Mouse (Mus musculus) embryonic facial prominence, embryonic 12.5 days (tissue): Measurements from ENCODE around the gene Cox19. TPM values are rescaled to one million over a fixed set of nuclear protein-coding genes. Genes with fewer than 3 reads are reported as not detected.

Experiments
- ATAC-seq: fragments of 200-750 bp; cut with Nextera tagmentation; 2 replicates; pipeline ENCODE4 v1.8.0; 2017; ENCODE audit not compliant: insufficient number of reproducible peaks, insufficient read depth, low FRiP score, low TSS enrichment
- H3K27ac ChIP-seq: fragments of 300-500 bp; sonication (generic); 2 replicates; pipeline ENCODE4 v1.5.1; 2016; ENCODE audit warnings: mild to moderate bottlenecking
- H3K27me3 ChIP-seq: fragments of 300-500 bp; sonication (generic); 2 replicates; pipeline ENCODE4 v1.6.1; 2016; ENCODE audit warnings: mild to moderate bottlenecking, moderate library complexity
- H3K36me3 ChIP-seq: fragments of 300-500 bp; sonication (generic); 2 replicates; pipeline ENCODE4 v1.6.1; 2016; ENCODE audit warnings: mild to moderate bottlenecking
- H3K4me1 ChIP-seq: fragments of 300-500 bp; sonication (generic); 2 replicates; pipeline ENCODE4 v1.6.1; 2016
- H3K4me2 ChIP-seq: fragments of 300-500 bp; sonication (generic); replicated peaks from 2 replicates; pipeline ENCODE4 v1.6.1; 2016; ENCODE audit warnings: mild to moderate bottlenecking, moderate library complexity
- H3K4me3 ChIP-seq: fragments of 300-500 bp; sonication (generic); 2 replicates; pipeline ENCODE4 v1.5.1; 2016; ENCODE audit warnings: mild to moderate bottlenecking
- H3K9ac ChIP-seq: fragments of 300-500 bp; sonication (generic); 2 replicates; pipeline ENCODE4 v1.6.1; 2016; ENCODE audit warnings: mild to moderate bottlenecking, moderate library complexity
- H3K9me3 ChIP-seq: fragments of 300-500 bp; sonication (generic); 2 replicates; pipeline ENCODE4 v1.6.1; 2016; ENCODE audit warnings: mild to moderate bottlenecking, moderate library complexity
- WGBS: fragments of 180-500 bp; shearing (Covaris S2); methylation state at CpG from one replicate; pipeline ENCODE4 v1.1.7; 2016; 5-methylcytosine and 5-hydroxymethylcytosine counted together
- polyA plus RNA-seq: library from polyadenylated mRNA; unstranded; fragments of >200 nt; fragmentation: Nextera tagmentation; extraction: Ambion mirVana; gene quantifications from 2 replicates; pipeline ENCODE4 v1.2.1, GENCODE M21; 2016

Cox19 gene
- polyA plus RNA-seq, 1 experiment from 2014 or later: 110 TPM

DNA sequence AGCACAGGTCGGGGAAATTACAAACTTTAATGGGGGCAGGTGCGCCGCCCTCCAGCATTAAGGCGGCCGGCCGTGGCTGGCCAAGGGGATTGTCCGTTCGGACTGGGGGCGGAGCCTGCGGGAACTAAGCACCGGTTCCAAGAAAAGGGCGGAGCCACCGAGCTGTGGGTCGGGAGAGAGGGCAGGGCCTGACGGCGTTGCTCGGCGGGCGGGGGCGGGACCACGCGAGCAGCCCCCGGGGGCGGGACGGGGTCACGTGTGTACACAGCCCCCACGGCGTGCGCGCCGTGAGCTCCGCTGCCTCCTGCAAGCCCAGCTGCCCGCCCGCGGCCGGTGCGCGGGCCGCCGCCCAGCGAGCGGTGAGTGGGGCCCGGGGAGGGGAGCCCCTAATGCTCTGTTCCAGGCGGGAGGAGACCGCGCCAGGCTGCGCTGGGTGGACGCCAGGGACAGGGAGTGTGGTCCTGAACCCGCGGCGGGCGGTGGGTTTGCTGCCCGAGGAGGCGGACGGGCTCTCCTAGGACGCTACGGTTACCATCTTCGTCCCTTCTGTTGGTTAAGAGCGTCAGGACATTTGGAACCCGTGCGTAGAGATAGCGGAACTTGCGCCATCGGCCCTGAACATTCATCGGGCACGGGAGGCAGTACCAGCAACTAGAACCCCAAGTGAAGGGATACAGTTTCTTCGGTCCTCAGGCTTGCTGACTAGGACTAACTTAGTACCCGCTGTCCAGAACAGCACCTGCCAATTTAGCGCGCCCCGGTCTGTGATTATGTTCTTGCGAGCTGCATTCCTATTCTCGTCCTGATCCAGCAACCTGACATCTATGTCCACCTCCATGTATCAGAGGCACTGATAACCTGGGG lies 29.4 kb upstream of the Cox19 start:
- peak; percentile 62 for ATAC-seq
- Histone ChIP-seq H3K27ac (peak overlapping the region; percentile 30; the same call in 1 of the 2 replicates), H3K9me3 (no peaks in the 10 kb centered on the region), H3K4me3 (peak overlapping the region; percentile 52), H3K27me3 (no peaks in the 10 kb centered on the region), H3K36me3 (no peaks in the 10 kb centered on the region), H3K9ac (peak overlapping the region; percentile 58), H3K4me1 (peaks cover 26% of the 10 kb centered on the region), H3K4me2 (peak overlapping the region; percentile 87)
- WGBS: 2% methylated on average over 72 of the region's 73 CpGs

DNA sequence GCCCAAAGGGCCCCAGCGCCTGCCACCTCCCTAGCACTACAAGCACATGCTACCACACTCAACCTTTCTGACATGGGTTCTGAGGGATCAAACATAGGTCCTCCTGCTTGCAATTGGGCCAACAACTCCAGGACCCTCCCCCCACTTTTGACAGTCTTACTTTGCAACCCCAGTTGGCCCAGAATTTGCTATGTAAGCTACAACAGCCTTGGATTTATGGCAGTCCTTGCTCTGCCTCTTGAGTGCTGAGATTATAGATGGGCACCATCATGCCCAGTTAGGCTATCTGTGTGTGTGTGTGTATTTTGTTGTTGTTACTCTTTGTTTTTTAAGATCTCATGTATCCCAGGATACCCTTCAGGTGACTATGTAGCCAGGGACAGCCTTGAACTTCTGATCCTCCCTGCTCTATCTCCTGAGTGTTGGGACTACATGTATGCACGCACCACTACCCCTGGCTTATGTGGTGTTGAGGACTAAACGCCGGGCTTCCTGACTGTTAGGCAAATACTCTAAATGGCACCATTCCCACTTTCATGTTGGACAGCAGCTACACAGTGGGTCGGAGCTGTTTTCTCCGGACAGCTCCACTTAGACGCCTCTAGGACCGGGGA lies 28.7 kb upstream of the Cox19 start:
- H3K27ac ChIP-seq: peak overlapping the region; percentile 12; the same call in 1 of the 2 replicates
- no peak for ATAC-seq

GRCm38 (mm10) chr5:139378986-139379629 lies 27.9 kb upstream of the Cox19 start:
- H3K27me3 ChIP-seq: no peaks in the 10 kb centered on the region
- ATAC-seq: no peak
- H3K36me3 ChIP-seq: no peaks in the 10 kb centered on the region
- H3K27ac ChIP-seq: peak overlapping the region; percentile 41; the same call in 1 of the 2 replicates
- no peak overlapping the region for H3K9ac ChIP-seq
- H3K4me2 ChIP-seq: no peak overlapping the region
- no peaks in the 10 kb centered on the region for H3K9me3 ChIP-seq
- WGBS: 50% methylated on average over 21 of the region's 21 CpGs
- H3K4me3 ChIP-seq: no peak overlapping the region
- H3K4me1 ChIP-seq: peaks cover 26% of the 10 kb centered on the region

More for the DNA sequence above, 28.7 kb upstream of the Cox19 start:
- WGBS: 27% methylated on average over 8 of the region's 8 CpGs
- Histone ChIP-seq H3K36me3 (no peaks in the 10 kb centered on the region), H3K27me3 (no peaks in the 10 kb centered on the region), H3K9me3 (no peaks in the 10 kb centered on the region), H3K4me2 (peak overlapping the region; percentile 87), H3K9ac (peak overlapping the region; percentile 58), H3K4me3 (peak overlapping the region; percentile 52), H3K4me1 (peaks cover 26% of the 10 kb centered on the region)

- ATAC-seq: no peak
- peaks cover 26% of the 10 kb centered on the region for H3K4me1 ChIP-seq
- H3K9ac ChIP-seq: no peak overlapping the region
- no peaks in the 10 kb centered on the region for H3K27me3 ChIP-seq
- no peak overlapping the region for H3K4me2 ChIP-seq
- H3K9me3 ChIP-seq: no peaks in the 10 kb centered on the region
- WGBS: 84% methylated on average over 7 of the region's 7 CpGs
- H3K4me3 ChIP-seq: no peak overlapping the region
- no peaks in the 10 kb centered on the region for H3K36me3 ChIP-seq
- peak overlapping the region; percentile 73; the same call in 1 of the 2 replicates for H3K27ac ChIP-seq
These were observed 27.0 kb upstream of the Cox19 start for GRCm38 (mm10) chr5:139378271-139378556.

GRCm38 (mm10) chr5:139377468-139378270 lies 26.5 kb upstream of the Cox19 start, which contains the start of gene Gpr146:
Gene Gpr146 (plus strand): TSS chr5:139377697.
- Histone ChIP-seq H3K27me3 (no peaks in the 10 kb centered on the region), H3K4me1 (peaks cover 32% of the 10 kb centered on the region), H3K27ac (peak within 1 kb of the TSS; percentile 73), H3K4me3 (no peak within 1 kb of the TSS), H3K36me3 (no peaks in the 10 kb centered on the region), H3K9me3 (no peaks in the 10 kb centered on the region), H3K9ac (no peak within 1 kb of the TSS), H3K4me2 (no peak within 1 kb of the TSS)
- no peak for ATAC-seq
- 63% methylated on average over 18 of the region's 18 CpGs for WGBS

DNA sequence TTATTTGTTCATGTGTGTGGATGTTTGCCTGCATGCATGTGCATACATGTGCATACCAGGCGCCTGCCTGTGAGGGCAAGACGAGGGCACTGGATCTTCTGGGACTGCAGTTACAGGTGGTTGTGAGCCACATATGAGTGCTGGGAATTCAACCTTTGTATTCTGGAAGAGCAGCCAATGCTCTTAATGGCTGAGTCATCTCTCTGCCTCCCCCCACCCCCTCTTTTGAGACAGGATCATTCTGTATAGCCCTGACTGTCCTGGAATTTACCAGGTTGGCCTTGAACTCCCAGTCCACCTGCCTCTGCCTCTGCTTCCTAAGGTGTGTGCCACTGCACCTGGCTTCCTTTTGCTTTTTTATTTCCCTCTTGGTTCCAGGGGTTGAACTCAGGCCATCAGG lies 23.6 kb upstream of the Cox19 start:
- Histone ChIP-seq H3K9me3 (no peaks in the 10 kb centered on the region), H3K27ac (no peak overlapping the region), H3K4me2 (no peak overlapping the region), H3K4me3 (no peak overlapping the region), H3K27me3 (no peaks in the 10 kb centered on the region), H3K4me1 (peaks cover 45% of the 10 kb centered on the region), H3K9ac (no peak overlapping the region), H3K36me3 (no peaks in the 10 kb centered on the region)
- no peak for ATAC-seq
- 76% methylated on average over 2 of the region's 2 CpGs for WGBS

DNA sequence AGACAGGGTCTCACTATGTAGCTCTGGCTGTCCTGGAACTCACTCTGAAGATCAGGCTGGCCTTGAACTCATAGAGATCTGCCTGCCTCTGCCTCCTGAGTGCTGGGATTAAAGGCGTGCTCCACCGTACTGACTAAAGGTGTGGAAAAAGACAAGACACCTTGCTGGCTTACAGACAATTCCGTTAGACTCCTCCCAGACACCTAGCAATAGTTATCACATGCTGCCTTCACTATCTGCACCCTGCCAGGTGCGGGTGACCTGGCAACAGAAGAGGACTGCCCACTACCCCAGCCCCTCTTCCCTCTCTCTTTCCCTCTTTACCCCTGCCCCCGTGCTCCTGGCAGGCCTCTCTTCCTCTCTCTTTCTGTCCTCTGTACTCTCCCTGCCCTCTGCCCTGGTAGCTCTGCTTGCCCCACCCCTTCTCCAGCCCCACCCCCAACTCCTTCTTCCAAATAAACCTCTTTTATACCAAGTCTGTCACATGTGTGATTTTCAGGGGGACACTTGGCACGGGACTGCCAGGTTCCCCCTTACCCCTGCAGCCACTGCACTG lies 22.7 kb upstream of the Cox19 start:
- Histone ChIP-seq H3K4me1 (peaks cover 40% of the 10 kb centered on the region), H3K4me3 (no peak overlapping the region)

DNA sequence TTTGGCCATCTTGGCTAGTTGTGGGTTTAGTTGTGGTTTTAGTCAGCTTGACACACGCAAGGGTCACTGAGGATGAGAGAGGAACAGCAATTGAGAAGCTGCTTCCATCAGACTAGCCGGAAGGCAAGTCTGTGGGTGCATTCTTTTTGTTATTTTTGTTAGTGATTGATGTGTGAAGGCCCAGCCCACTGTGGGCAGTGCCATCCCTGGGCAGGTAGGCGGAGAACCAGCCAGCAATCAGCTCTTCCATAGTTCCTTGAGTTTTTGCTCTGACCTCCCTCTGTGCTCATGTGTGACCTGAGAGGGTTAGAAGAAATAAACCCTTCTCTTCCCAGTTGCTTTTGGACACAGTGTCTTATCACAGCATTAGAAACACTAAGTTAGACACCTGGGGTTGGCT lies 21.9 kb upstream of the Cox19 start:
- Histone ChIP-seq H3K4me1 (peaks cover 32% of the 10 kb centered on the region), H3K27ac (no peak overlapping the region), H3K36me3 (no peaks in the 10 kb centered on the region), H3K9me3 (no peaks in the 10 kb centered on the region), H3K4me3 (no peak overlapping the region), H3K27me3 (no peaks in the 10 kb centered on the region), H3K9ac (no peak overlapping the region), H3K4me2 (no peak overlapping the region)
- WGBS: 76% methylated on average over 3 of the region's 3 CpGs
- ATAC-seq: no peak

More for the DNA sequence above, 22.7 kb upstream of the Cox19 start:
- no peaks in the 10 kb centered on the region for H3K9me3 ChIP-seq
- H3K9ac ChIP-seq: no peak overlapping the region
- 78% methylated on average over 6 of the region's 6 CpGs for WGBS
- H3K36me3 ChIP-seq: no peaks in the 10 kb centered on the region
- no peak overlapping the region for H3K4me2 ChIP-seq
- ATAC-seq: no peak
- H3K27ac ChIP-seq: no peak overlapping the region
- no peaks in the 10 kb centered on the region for H3K27me3 ChIP-seq

- H3K4me2 ChIP-seq: peak overlapping the region; percentile 54
- H3K4me3 ChIP-seq: peak overlapping the region; percentile 60
- H3K4me1 ChIP-seq: peaks cover 21% of the 10 kb centered on the region
- H3K9ac ChIP-seq: peak overlapping the region; percentile 91
- no peaks in the 10 kb centered on the region for H3K27me3 ChIP-seq
- H3K9me3 ChIP-seq: no peaks in the 10 kb centered on the region
- ATAC-seq: peak; percentile 84
- WGBS: 1% methylated on average over 39 of the region's 39 CpGs
- peak overlapping the region; percentile 72 for H3K27ac ChIP-seq
- no peaks in the 10 kb centered on the region for H3K36me3 ChIP-seq
These were observed 20.6 kb upstream of the Cox19 start for GRCm38 (mm10) chr5:139371631-139372401.

- no peaks in the 10 kb centered on the region for H3K36me3 ChIP-seq
- H3K4me2 ChIP-seq: peak overlapping the region; percentile 54
- H3K27me3 ChIP-seq: no peaks in the 10 kb centered on the region
- no peak overlapping the region for H3K27ac ChIP-seq
- peak overlapping the region; percentile 91 for H3K9ac ChIP-seq
- peak overlapping the region; percentile 60 for H3K4me3 ChIP-seq
- no peak for ATAC-seq
- H3K4me1 ChIP-seq: peaks cover 21% of the 10 kb centered on the region
- no peaks in the 10 kb centered on the region for H3K9me3 ChIP-seq
- 68% methylated on average over 5 of the region's 5 CpGs for WGBS
These were observed 19.9 kb upstream of the Cox19 start for GRCm38 (mm10) chr5:139371118-139371517.
